Mouse (Mus musculus) CD8-positive naive resting alpha-beta T cell, adult 2 months (primary cell): ENCODE data around the gene Lhfpl2.

Source experiments
- DNase-seq, 2 experiments: peaks; one replicate each; pipeline ENCODE4 v3.0.0; 2022; ENCODE audit warnings: low read depth in 2 of 2, low spot score in 2 of 2

The Lhfpl2 gene

GRCm38 (mm10) chr13:94095202-94095601 lies 37.6 kb downstream of the Lhfpl2 start:
- DNase-seq = no peak

- DNase-seq = no peak
Observed at GRCm38 (mm10) chr13:94097667-94098066, 40.1 kb downstream of the Lhfpl2 start.

GRCm38 (mm10) chr13:94098369-94099084 lies 40.9 kb downstream of the Lhfpl2 start:
- no peak for DNase-seq

GRCm38 (mm10) chr13:94099087-94099486 lies 41.5 kb downstream of the Lhfpl2 start:
- DNase-seq = no peak

GRCm38 (mm10) chr13:94100361-94100760 lies 42.8 kb downstream of the Lhfpl2 start:
- DNase-seq = no peak

GRCm38 (mm10) chr13:94101020-94101571 lies 43.5 kb downstream of the Lhfpl2 start:
- DNase-seq = no peak

GRCm38 (mm10) chr13:94104866-94105475 lies 47.4 kb downstream of the Lhfpl2 start:
- no peak for DNase-seq

GRCm38 (mm10) chr13:94106431-94106830 lies 48.8 kb downstream of the Lhfpl2 start:
- DNase-seq = no peak

- no peak for DNase-seq
Observed at GRCm38 (mm10) chr13:94106983-94107382, 49.4 kb downstream of the Lhfpl2 start.

GRCm38 (mm10) chr13:94110556-94110955 lies 53.0 kb downstream of the Lhfpl2 start:
- DNase-seq = no peak

GRCm38 (mm10) chr13:94115476-94115875 lies 57.9 kb downstream of the Lhfpl2 start:
- DNase-seq = no peak

- DNase-seq = no peak
Observed at GRCm38 (mm10) chr13:94116705-94117410, 59.3 kb downstream of the Lhfpl2 start.

- no peak for DNase-seq
Observed at GRCm38 (mm10) chr13:94117522-94117921, 59.9 kb downstream of the Lhfpl2 start.

- no peak for DNase-seq
Observed at GRCm38 (mm10) chr13:94118091-94118490, 60.5 kb downstream of the Lhfpl2 start.

- no peak for DNase-seq
Observed at GRCm38 (mm10) chr13:94119309-94119708, 61.7 kb downstream of the Lhfpl2 start.

GRCm38 (mm10) chr13:94122703-94123592 lies 65.4 kb downstream of the Lhfpl2 start:
- DNase-seq = no peak

- no peak for DNase-seq
Observed at GRCm38 (mm10) chr13:94130394-94130793, 72.8 kb downstream of the Lhfpl2 start.

GRCm38 (mm10) chr13:94131135-94131534 lies 73.5 kb downstream of the Lhfpl2 start:
- no peak for DNase-seq

GRCm38 (mm10) chr13:94132187-94132995 lies 74.8 kb downstream of the Lhfpl2 start:
- no peak for DNase-seq

- DNase-seq = no peak
Observed at GRCm38 (mm10) chr13:94134646-94135045, 77.0 kb downstream of the Lhfpl2 start.
